Mouse (Mus musculus) MEL (cell line): ENCODE measurements around the gene Grk2.

ENCODE experiments used
- CTCF ChIP-seq, 3 experiments: IDR thresholded peaks in 2 of 3; conservative IDR thresholded peaks in 1 of 3; 2 replicates each; pipeline ENCODE4 v1.5.1; 2011 to 2012; ENCODE audit warnings: low read length in 3 of 3, low read depth in 2 of 3, mild to moderate bottlenecking in 2 of 3, improper control_type of control experiment in 1 of 3, inconsistent platforms in 1 of 3, mixed read lengths in 1 of 3, moderate library complexity in 1 of 3; ENCODE audit not compliant: control insufficient read depth in 1 of 3, insufficient read depth in 1 of 3, poor library complexity in 1 of 3, severe bottlenecking in 1 of 3
- EP300 ChIP-seq, 2 experiments: IDR thresholded peaks; 2 replicates each; pipeline ENCODE4 v1.6.1; 2011; ENCODE audit warnings: improper control_type of control experiment in 2 of 2, low read length in 2 of 2, low read depth in 1 of 2, mild to moderate bottlenecking in 1 of 2
- ETS1 ChIP-seq: IDR thresholded peaks from 2 replicates; pipeline ENCODE4 v1.6.1; 2012; ENCODE audit warnings: low read depth, mild to moderate bottlenecking, inconsistent platforms, low read length, improper control_type of control experiment, moderate library complexity
- MAFK ChIP-seq: IDR thresholded peaks from 2 replicates; pipeline ENCODE4 v1.6.1; 2011; ENCODE audit warnings: low read depth, mild to moderate bottlenecking, low read length, improper control_type of control experiment, borderline replicate concordance
- MAZ ChIP-seq: IDR thresholded peaks from 2 replicates; pipeline ENCODE4 v1.6.1; 2012; ENCODE audit warnings: low read depth, mild to moderate bottlenecking, inconsistent platforms, low read length, improper control_type of control experiment
- MEF2A ChIP-seq: IDR thresholded peaks from 2 replicates; pipeline ENCODE4 v1.6.1; 2014; ENCODE audit warnings: low read depth, mild to moderate bottlenecking, inconsistent platforms, low read length, improper control_type of control experiment; ENCODE audit not compliant: poor library complexity, insufficient replicate concordance, severe bottlenecking; ENCODE audit errors: extremely low read depth
- NELFE ChIP-seq: IDR thresholded peaks from 2 replicates; pipeline ENCODE4 v1.6.1; 2011; ENCODE audit warnings: low read depth, low read length, improper control_type of control experiment
- POLR2A ChIP-seq, 2 experiments: IDR thresholded peaks; 2 replicates each; pipeline ENCODE4 v1.6.1; 2011 to 2012; ENCODE audit warnings: low read length in 2 of 2, mild to moderate bottlenecking in 2 of 2, control low read depth in 1 of 2, improper control_type of control experiment in 1 of 2, low read depth in 1 of 2, moderate library complexity in 1 of 2; ENCODE audit not compliant: control insufficient read depth in 1 of 2, insufficient read depth in 1 of 2, poor library complexity in 1 of 2
- TAL1 ChIP-seq: IDR thresholded peaks from 2 replicates; pipeline ENCODE4 v1.6.1; 2012; ENCODE audit warnings: mild to moderate bottlenecking, inconsistent platforms, low read length, moderate library complexity, mixed read lengths
- ZNF384 ChIP-seq: IDR thresholded peaks from 2 replicates; pipeline ENCODE4 v1.6.1; 2012; ENCODE audit warnings: low read depth, mild to moderate bottlenecking, inconsistent platforms, low read length, improper control_type of control experiment

DNA sequence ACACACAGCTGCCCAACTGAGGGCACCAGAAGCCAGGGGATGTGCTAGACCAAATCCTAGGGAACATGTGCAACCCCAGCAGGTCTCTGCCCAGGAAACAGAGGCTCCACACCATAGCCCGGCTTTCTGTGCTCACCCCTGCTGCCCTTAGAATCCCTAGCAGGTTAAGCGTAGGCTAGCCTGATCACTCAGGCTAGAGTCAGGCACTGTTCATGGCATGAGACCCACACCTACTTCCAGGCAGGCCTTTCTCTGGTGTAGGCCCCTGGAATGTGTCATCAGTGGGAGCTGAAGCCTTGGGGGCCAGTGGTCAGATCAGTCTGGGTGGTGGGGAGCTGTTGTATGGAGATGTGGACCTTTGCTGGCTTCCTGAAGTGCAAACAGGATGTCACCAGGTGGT is 9.4 kb downstream of the Grk2 start:
- TF ChIP-seq CTCF (IDR thresholded peaks at IDR 0.05 in 2 of 3, conservative IDR thresholded peaks at IDR 0.05 in 1 of 3; ENCODE audit: control insufficient read depth in 1 of 3, insufficient read depth in 1 of 3, low read depth in 2 of 3, low read length in 3 of 3, poor library complexity in 1 of 3, severe bottlenecking in 1 of 3) (no peak), MAZ (no peak), MAFK (no peak), POLR2A (IDR thresholded peaks at IDR 0.05; ENCODE audit: control insufficient read depth in 1 of 2, insufficient read depth in 1 of 2, low read depth in 1 of 2, low read length in 2 of 2, poor library complexity in 1 of 2) (no peak), TAL1 (no peak), NELFE (no peak), EP300 (IDR thresholded peaks at IDR 0.05; ENCODE audit: low read depth in 1 of 2, low read length in 2 of 2) (no peak), ZNF384 (no peak), MEF2A (no peak), ETS1 (no peak)
